Mouse (Mus musculus): ENCODE measurements at regions not wholly inside any gene's neighbourhood (a gene's known extent, or its start where the extent isn't known, plus 50 kb on each side); places are given as distances from the start of the nearest gene placed in this dataset.

GRCm38 (mm10) chr11:52602796-52603195 lies 161.6 kb upstream of the Fstl4 start:
- Histone ChIP-seq H3K4me1 (peaks cover 7% of the 10 kb centered on the region; the same call in 1 of the 2 replicates), H3K36me3 (replicated peaks) (no peaks in the 10 kb centered on the region), H3K27me3 (ENCODE audit: poor library complexity, severe bottlenecking) (no peaks in the 10 kb centered on the region), H3K27ac (no peak overlapping the region), H3K4me3 (no peak overlapping the region), H3K9me3 (no peaks in the 10 kb centered on the region)
- DNase-seq (ENCODE audit: extremely low spot score, low spot score) = no peak
- 84% methylated on average over 5 of the region's 5 CpGs for WGBS

GRCm38 (mm10) chr11:52610681-52611165 lies 153.7 kb upstream of the Fstl4 start:
- Histone ChIP-seq H3K4me1 (no peaks in the 10 kb centered on the region), H3K9me3 (peaks cover 4% of the 10 kb centered on the region; the same call in 1 of the 2 replicates), H3K36me3 (replicated peaks) (no peaks in the 10 kb centered on the region), H3K27me3 (ENCODE audit: poor library complexity, severe bottlenecking) (no peaks in the 10 kb centered on the region), H3K27ac (no peak overlapping the region), H3K4me3 (no peak overlapping the region)
- WGBS = 94% methylated on average over 1 of the region's 1 CpGs
- DNase-seq (ENCODE audit: extremely low spot score, low spot score) = no peak

GRCm38 (mm10) chr11:52615622-52616021 lies 148.8 kb upstream of the Fstl4 start:
- no peak for DNase-seq (ENCODE audit: extremely low spot score, low spot score)
- no peak overlapping the region for H3K4me3 ChIP-seq
- WGBS = 77% methylated on average over 4 of the region's 4 CpGs
- H3K9me3 ChIP-seq = 0 out of 2 replicates have a peak, but pooled peaks cover 4% of the 10 kb centered on the region
- peaks cover 13% of the 10 kb centered on the region for H3K4me1 ChIP-seq
- no peaks in the 10 kb centered on the region for H3K27me3 ChIP-seq (ENCODE audit: poor library complexity, severe bottlenecking)
- H3K27ac ChIP-seq = no peak overlapping the region
- no peaks in the 10 kb centered on the region for H3K36me3 ChIP-seq (replicated peaks)

- Histone ChIP-seq H3K4me3 (no peak overlapping the region), H3K27me3 (ENCODE audit: poor library complexity, severe bottlenecking) (no peaks in the 10 kb centered on the region), H3K9me3 (no peaks in the 10 kb centered on the region), H3K27ac (no peak overlapping the region), H3K4me1 (peaks cover 13% of the 10 kb centered on the region), H3K36me3 (replicated peaks) (no peaks in the 10 kb centered on the region)
- DNase-seq (ENCODE audit: extremely low spot score, low spot score) = no peak
- WGBS = 53% methylated on average over 9 of the region's 9 CpGs
These were observed 145.8 kb upstream of the Fstl4 start for GRCm38 (mm10) chr11:52618646-52619045.

- no peak for DNase-seq (ENCODE audit: extremely low spot score, low spot score)
- Histone ChIP-seq H3K27me3 (ENCODE audit: poor library complexity, severe bottlenecking) (no peaks in the 10 kb centered on the region), H3K9me3 (no peaks in the 10 kb centered on the region), H3K4me3 (no peak overlapping the region), H3K4me1 (peaks cover 13% of the 10 kb centered on the region), H3K27ac (no peak overlapping the region), H3K36me3 (replicated peaks) (no peaks in the 10 kb centered on the region)
- 87% methylated on average over 4 of the region's 4 CpGs for WGBS
These were observed 141.6 kb upstream of the Fstl4 start for GRCm38 (mm10) chr11:52622861-52623260.

GRCm38 (mm10) chr11:52628875-52629274 lies 135.6 kb upstream of the Fstl4 start:
- Histone ChIP-seq H3K9me3 (no peaks in the 10 kb centered on the region), H3K4me1 (no peaks in the 10 kb centered on the region), H3K27ac (no peak overlapping the region), H3K27me3 (ENCODE audit: poor library complexity, severe bottlenecking) (no peaks in the 10 kb centered on the region), H3K4me3 (no peak overlapping the region), H3K36me3 (replicated peaks) (no peaks in the 10 kb centered on the region)
- 80% methylated on average over 2 of the region's 2 CpGs for WGBS
- no peak for DNase-seq (ENCODE audit: extremely low spot score, low spot score)

- Histone ChIP-seq H3K36me3 (replicated peaks) (no peaks in the 10 kb centered on the region), H3K4me1 (no peaks in the 10 kb centered on the region), H3K27ac (no peak overlapping the region), H3K4me3 (no peak overlapping the region), H3K27me3 (ENCODE audit: poor library complexity, severe bottlenecking) (no peaks in the 10 kb centered on the region), H3K9me3 (no peaks in the 10 kb centered on the region)
- WGBS = 66% methylated on average over 5 of the region's 5 CpGs
- DNase-seq (ENCODE audit: extremely low spot score, low spot score) = peak; percentile 27
These were observed 134.7 kb upstream of the Fstl4 start for GRCm38 (mm10) chr11:52629776-52630175.

- Histone ChIP-seq H3K4me3 (no peak overlapping the region), H3K9me3 (no peaks in the 10 kb centered on the region), H3K27me3 (ENCODE audit: poor library complexity, severe bottlenecking) (no peaks in the 10 kb centered on the region), H3K27ac (no peak overlapping the region), H3K4me1 (no peaks in the 10 kb centered on the region), H3K36me3 (replicated peaks) (no peaks in the 10 kb centered on the region)
- WGBS = 54% methylated on average over 3 of the region's 3 CpGs
- DNase-seq (ENCODE audit: extremely low spot score, low spot score) = no peak
These were observed 132.9 kb upstream of the Fstl4 start for GRCm38 (mm10) chr11:52631579-52631978.

GRCm38 (mm10) chr11:52634189-52634588 lies 130.2 kb upstream of the Fstl4 start:
- no peak for DNase-seq (ENCODE audit: extremely low spot score, low spot score)
- H3K4me1 ChIP-seq = no peaks in the 10 kb centered on the region
- no peak overlapping the region for H3K27ac ChIP-seq
- peaks cover 5% of the 10 kb centered on the region; the same call in 1 of the 2 replicates for H3K27me3 ChIP-seq (ENCODE audit: poor library complexity, severe bottlenecking)
- 77% methylated on average over 3 of the region's 3 CpGs for WGBS
- no peaks in the 10 kb centered on the region for H3K9me3 ChIP-seq
- H3K36me3 ChIP-seq (replicated peaks) = no peaks in the 10 kb centered on the region
- H3K4me3 ChIP-seq = no peak overlapping the region

- no peaks in the 10 kb centered on the region for H3K9me3 ChIP-seq
- 86% methylated on average over 13 of the region's 13 CpGs for whole genome bisulfite sequencing
- no peaks in the 10 kb centered on the region for H3K4me1 ChIP-seq
- H3K4me3 ChIP-seq = no peak overlapping the region
- H3K27ac ChIP-seq = no peak overlapping the region
- H3K36me3 ChIP-seq (replicated peaks) = no peaks in the 10 kb centered on the region
- DNase-seq (ENCODE audit: extremely low spot score, low spot score) = no peak
- H3K27me3 ChIP-seq (ENCODE audit: poor library complexity, severe bottlenecking) = peaks cover 20% of the 10 kb centered on the region
These were observed 128.6 kb upstream of the Fstl4 start for GRCm38 (mm10) chr11:52635716-52636389.

GRCm38 (mm10) chr11:52638939-52639338 lies 125.5 kb upstream of the Fstl4 start:
- Histone ChIP-seq H3K36me3 (replicated peaks) (no peaks in the 10 kb centered on the region), H3K9me3 (no peaks in the 10 kb centered on the region), H3K4me3 (no peak overlapping the region), H3K27ac (no peak overlapping the region), H3K4me1 (peaks cover 17% of the 10 kb centered on the region), H3K27me3 (ENCODE audit: poor library complexity, severe bottlenecking) (peaks cover 49% of the 10 kb centered on the region)
- no peak for DNase-seq (ENCODE audit: extremely low spot score, low spot score)
- 83% methylated on average over 1 of the region's 1 CpGs for WGBS

GRCm38 (mm10) chr11:52641725-52642338 lies 122.6 kb upstream of the Fstl4 start:
- Histone ChIP-seq H3K27ac (no peak overlapping the region), H3K36me3 (replicated peaks) (no peaks in the 10 kb centered on the region), H3K4me1 (peaks cover 25% of the 10 kb centered on the region), H3K27me3 (ENCODE audit: poor library complexity, severe bottlenecking) (peaks cover 52% of the 10 kb centered on the region), H3K9me3 (no peaks in the 10 kb centered on the region), H3K4me3 (no peak overlapping the region)
- 5% methylated on average over 14 of the region's 14 CpGs for WGBS
- DNase-seq (ENCODE audit: extremely low spot score, low spot score) = peak; percentile 24

GRCm38 (mm10) chr11:52644081-52644768 lies 120.2 kb upstream of the Fstl4 start:
- H3K27ac ChIP-seq = no peak overlapping the region
- H3K9me3 ChIP-seq = no peaks in the 10 kb centered on the region
- DNase-seq (ENCODE audit: extremely low spot score, low spot score) = no peak
- H3K36me3 ChIP-seq (replicated peaks) = no peaks in the 10 kb centered on the region
- H3K27me3 ChIP-seq (ENCODE audit: poor library complexity, severe bottlenecking) = peaks cover 46% of the 10 kb centered on the region
- H3K4me1 ChIP-seq = peaks cover 43% of the 10 kb centered on the region
- WGBS = 33% methylated on average over 6 of the region's 6 CpGs
- no peak overlapping the region for H3K4me3 ChIP-seq

All from forebrain, embryonic 10.5 days (tissue).